Mouse (Mus musculus) forebrain, postnatal 0 days (tissue): ENCODE data around the gene Fam155a. TPM values are rescaled to one million over a fixed set of nuclear protein-coding genes. Genes with fewer than 3 reads are reported as not detected.

Source experiments
- ATAC-seq: fragments of 200-750 bp; cut with Nextera tagmentation; 2 replicates; pipeline ENCODE4 v1.8.0; 2017; ENCODE audit warnings: mild to moderate bottlenecking, moderate library complexity
- DNase-seq: peaks from one replicate; pipeline ENCODE4 v3.0.0-alpha.2; 2015
- H3K27ac ChIP-seq: fragments of 300-500 bp; sonication (generic); 2 replicates; pipeline ENCODE4 v1.5.1; 2014; ENCODE audit warnings: low read depth, mild to moderate bottlenecking, antibody characterized with exemption, low read length, moderate library complexity, mixed read lengths
- H3K27me3 ChIP-seq: fragments of 300-500 bp; sonication (generic); 2 replicates; pipeline ENCODE4 v1.6.1; 2014; ENCODE audit warnings: mild to moderate bottlenecking, low read length, mixed read lengths; ENCODE audit not compliant: insufficient read depth
- H3K36me3 ChIP-seq: fragments of 300-500 bp; sonication (generic); 2 replicates; pipeline ENCODE4 v1.6.1; 2014; ENCODE audit warnings: mild to moderate bottlenecking, moderate library complexity; ENCODE audit not compliant: insufficient read depth
- H3K4me1 ChIP-seq: fragments of 300-500 bp; sonication (generic); 2 replicates; pipeline ENCODE4 v1.6.1; 2014; ENCODE audit warnings: antibody characterized with exemption; ENCODE audit not compliant: insufficient read depth
- H3K4me2 ChIP-seq: fragments of 300-500 bp; sonication (generic); 2 replicates; pipeline ENCODE4 v1.6.1; 2014; ENCODE audit warnings: low read depth, mild to moderate bottlenecking, moderate library complexity
- H3K4me3 ChIP-seq: fragments of 300-500 bp; sonication (generic); 2 replicates; pipeline ENCODE4 v1.5.1; 2014; ENCODE audit warnings: low read depth, low read length, mixed read lengths
- H3K9ac ChIP-seq: fragments of 300-500 bp; sonication (generic); 2 replicates; pipeline ENCODE4 v1.6.1; 2014; ENCODE audit warnings: mild to moderate bottlenecking
- H3K9me3 ChIP-seq: fragments of 300-500 bp; sonication (generic); 2 replicates; pipeline ENCODE4 v1.6.1; 2016; ENCODE audit warnings: low read length
- CTCF ChIP-seq: sonication (generic); IDR thresholded peaks from 2 replicates; pipeline ENCODE4 v1.5.1; 2016; ENCODE audit warnings: antibody characterized with exemption, control low read depth, low read depth
- WGBS: fragments of 180-500 bp; shearing (Covaris S2); extraction: QIAGEN DNeasy Blood & Tissue Kit; methylation state at CpG from one replicate; pipeline ENCODE4 v1.1.7; 2014; 5-methylcytosine and 5-hydroxymethylcytosine counted together
- polyA plus RNA-seq: library from polyadenylated mRNA; unstranded; fragments of >200 nt; fragmentation: Nextera tagmentation; extraction: Ambion mirVana; gene quantifications from 2 replicates; pipeline ENCODE4 v1.2.1, GENCODE M21; 2015
- total RNA-seq: library from RNA; depleted of rRNA; stranded (reverse); fragments of >200 nt; gene quantifications from 2 replicates; pipeline ENCODE4 v1.2.3, GENCODE M21; 2014

Gene Fam155a
- total and polyA plus RNA-seq, 2 experiments from 2014 or later = 29.0 to 105 TPM

- Histone ChIP-seq H3K4me3 (peak overlapping the region; percentile 76), H3K27me3 (no peaks in the 10 kb centered on the region; the same call in 1 of the 2 replicates), H3K9ac (peak overlapping the region; percentile 81), H3K27ac (peak overlapping the region; percentile 85), H3K9me3 (no peaks in the 10 kb centered on the region), H3K36me3 (no peaks in the 10 kb centered on the region), H3K4me1 (no peaks in the 10 kb centered on the region), H3K4me2 (peak overlapping the region; percentile 87)
- no peak; the same call in 1 of the 2 replicates for TF ChIP-seq CTCF
- ATAC-seq (peak; percentile 64), DNase-seq (peak; percentile 55)
- WGBS = 4% methylated on average over 47 of the region's 55 CpGs
These were observed 901 bp upstream of the Fam155a start for GRCm38 (mm10) chr8:9771606-9772518.

GRCm38 (mm10) chr8:9770261-9770998 is 531 bp downstream of the Fam155a start:
- WGBS = 3% methylated on average over 48 of the region's 48 CpGs
- DNase-seq (peak; percentile 54), ATAC-seq (peak; percentile 30)
- Histone ChIP-seq H3K4me3 (peak overlapping the region; percentile 76), H3K9ac (peak overlapping the region; percentile 81), H3K4me2 (peak overlapping the region; percentile 87), H3K4me1 (0 out of 2 replicates have a peak, but pooled peaks cover 7% of the 10 kb centered on the region), H3K9me3 (no peaks in the 10 kb centered on the region), H3K27ac (peak overlapping the region; percentile 85), H3K36me3 (no peaks in the 10 kb centered on the region), H3K27me3 (no peaks in the 10 kb centered on the region; the same call in 1 of the 2 replicates)
- TF ChIP-seq CTCF = peak; percentile 24; the same call in 1 of the 2 replicates

GRCm38 (mm10) chr8:9769061-9769460 is 1.9 kb downstream of the Fam155a start:
- ATAC-seq (no peak), DNase-seq (peak; percentile 3)
- H3K9me3 ChIP-seq = no peaks in the 10 kb centered on the region
- TF ChIP-seq CTCF = no peak
- H3K9ac ChIP-seq = no peak overlapping the region
- H3K4me3 ChIP-seq = peak overlapping the region; percentile 76
- H3K27ac ChIP-seq = no peak overlapping the region
- H3K4me1 ChIP-seq = 0 out of 2 replicates have a peak, but pooled peaks cover 10% of the 10 kb centered on the region
- WGBS = 40% methylated on average over 6 of the region's 6 CpGs
- H3K27me3 ChIP-seq = no peaks in the 10 kb centered on the region; the same call in 1 of the 2 replicates
- no peaks in the 10 kb centered on the region for H3K36me3 ChIP-seq
- H3K4me2 ChIP-seq = peak overlapping the region; percentile 87

- no peak for TF ChIP-seq CTCF
- DNase-seq = peak; percentile 14
- ATAC-seq = peak; percentile 27; the same call in 1 of the 2 replicates
- Histone ChIP-seq H3K4me2 (no peak overlapping the region), H3K27me3 (no peaks in the 10 kb centered on the region), H3K27ac (no peak overlapping the region), H3K9me3 (no peaks in the 10 kb centered on the region), H3K9ac (no peak overlapping the region), H3K4me1 (no peaks in the 10 kb centered on the region), H3K36me3 (no peaks in the 10 kb centered on the region), H3K4me3 (no peak overlapping the region)
- WGBS = 63% methylated on average over 5 of the region's 5 CpGs
These were observed 35.8 kb downstream of the Fam155a start for GRCm38 (mm10) chr8:9735169-9735568.

- Histone ChIP-seq H3K9ac (no peak overlapping the region), H3K9me3 (no peaks in the 10 kb centered on the region), H3K36me3 (no peaks in the 10 kb centered on the region), H3K4me1 (no peaks in the 10 kb centered on the region), H3K4me3 (no peak overlapping the region), H3K4me2 (no peak overlapping the region), H3K27ac (no peak overlapping the region), H3K27me3 (no peaks in the 10 kb centered on the region)
- 68% methylated on average over 4 of the region's 4 CpGs for WGBS
- no peak for DNase-seq
- ATAC-seq = no peak
- no peak for TF ChIP-seq CTCF
These were observed 61.2 kb downstream of the Fam155a start for GRCm38 (mm10) chr8:9709791-9710190.

GRCm38 (mm10) chr8:9707433-9707832 is 63.5 kb downstream of the Fam155a start:
- DNase-seq (no peak), ATAC-seq (no peak)
- Histone ChIP-seq H3K4me3 (no peak overlapping the region), H3K9me3 (no peaks in the 10 kb centered on the region), H3K27ac (no peak overlapping the region), H3K4me2 (no peak overlapping the region), H3K27me3 (no peaks in the 10 kb centered on the region), H3K4me1 (no peaks in the 10 kb centered on the region), H3K36me3 (no peaks in the 10 kb centered on the region), H3K9ac (no peak overlapping the region)
- no peak for TF ChIP-seq CTCF
- 74% methylated on average over 8 of the region's 8 CpGs for WGBS

GRCm38 (mm10) chr8:9694794-9695193 is 76.2 kb downstream of the Fam155a start:
- peak overlapping the region; percentile 29; the same call in 1 of the 2 replicates for H3K27ac ChIP-seq
- H3K27me3 ChIP-seq = no peaks in the 10 kb centered on the region
- DNase-seq (peak; percentile 43), ATAC-seq (peak; percentile 74; the same call in 1 of the 2 replicates)
- no peak for TF ChIP-seq CTCF
- H3K36me3 ChIP-seq = no peaks in the 10 kb centered on the region
- H3K4me3 ChIP-seq = no peak overlapping the region
- H3K9ac ChIP-seq = no peak overlapping the region
- WGBS = 82% methylated on average over 2 of the region's 2 CpGs
- H3K4me2 ChIP-seq = no peak overlapping the region
- no peaks in the 10 kb centered on the region for H3K9me3 ChIP-seq
- no peaks in the 10 kb centered on the region for H3K4me1 ChIP-seq
